Mouse (Mus musculus) ES-Bruce4 (cell line): ENCODE results near the gene Mvb12b. TPM values are rescaled to one million over a fixed set of nuclear protein-coding genes. Genes with fewer than 3 reads are reported as not detected.

Experiments
- H3K27ac ChIP-seq: 2 replicates; pipeline ENCODE4 v1.5.1; 2012; ENCODE audit warnings: low read length, inconsistent platforms; ENCODE audit not compliant: insufficient read depth
- H3K27me3 ChIP-seq: 2 replicates; pipeline ENCODE4 v1.6.1; 2012; ENCODE audit warnings: mild to moderate bottlenecking, low read length, inconsistent platforms; ENCODE audit not compliant: control insufficient read depth, poor library complexity, insufficient read depth, severe bottlenecking
- H3K36me3 ChIP-seq: 2 replicates; pipeline ENCODE4 v1.6.1; 2012; ENCODE audit warnings: inconsistent platforms, mild to moderate bottlenecking, low read length, moderate library complexity; ENCODE audit not compliant: control insufficient read depth, poor library complexity, insufficient read depth, severe bottlenecking
- H3K4me1 ChIP-seq: one replicate; pipeline ENCODE4 v1.8.1; 2011; ENCODE audit warnings: low read length; ENCODE audit not compliant: control insufficient read depth, insufficient read depth
- H3K4me3 ChIP-seq: 2 replicates; pipeline ENCODE4 v1.5.1; 2011; ENCODE audit warnings: low read depth, mild to moderate bottlenecking, low read length
- H3K9ac ChIP-seq: 2 replicates; pipeline ENCODE4 v1.6.1; 2012; ENCODE audit warnings: low read depth, mild to moderate bottlenecking, inconsistent platforms; ENCODE audit not compliant: poor library complexity, severe bottlenecking
- H3K9me3 ChIP-seq: replicated peaks from 2 replicates; pipeline ENCODE4 v1.6.1; 2012; ENCODE audit warnings: mild to moderate bottlenecking, low read length, inconsistent platforms; ENCODE audit not compliant: control insufficient read depth, poor library complexity, insufficient read depth, severe bottlenecking
- CTCF ChIP-seq: IDR thresholded peaks from one replicate; pipeline ENCODE4 v1.8.1; 2011; ENCODE audit warnings: low read depth, low read length
- EP300 ChIP-seq: IDR thresholded peaks from 2 replicates; pipeline ENCODE4 v1.6.1; 2011; ENCODE audit warnings: low read depth, low read length; ENCODE audit not compliant: insufficient read depth
- POLR2A ChIP-seq: IDR thresholded peaks from one replicate; pipeline ENCODE4 v1.8.1; 2011; ENCODE audit warnings: low read length; ENCODE audit not compliant: insufficient read depth
- polyA plus RNA-seq: library from polyadenylated mRNA; stranded (reverse); fragments of >200 nt; gene quantifications from 2 replicates; pipeline ENCODE4 v1.2.4, GENCODE M21; 2011; ENCODE audit warnings: low read depth; ENCODE audit not compliant: missing spikeins, insufficient read depth, insufficient read length

Mvb12b gene
- polyA plus RNA-seq, 1 experiment = 11.5 TPM

GRCm38 (mm10) chr2:33821677-33822607 lies 65.8 kb downstream of the Mvb12b start:
- Histone ChIP-seq H3K4me1 (no peaks in the 10 kb centered on the region), H3K27ac (no peak overlapping the region), H3K27me3 (no peaks in the 10 kb centered on the region), H3K36me3 (no peaks in the 10 kb centered on the region), H3K9ac (no peak overlapping the region), H3K4me3 (no peak overlapping the region), H3K9me3 (no peaks in the 10 kb centered on the region)
- TF ChIP-seq EP300 = peak; percentile 44; the same call in 1 of the 2 replicates
- TF ChIP-seq POLR2A = no peak
- peak; percentile 98 for TF ChIP-seq CTCF

GRCm38 (mm10) chr2:33820450-33820849 lies 67.3 kb downstream of the Mvb12b start:
- TF ChIP-seq EP300 = no peak
- no peak for TF ChIP-seq POLR2A
- no peak for TF ChIP-seq CTCF
- H3K9ac ChIP-seq = no peak overlapping the region
- H3K36me3 ChIP-seq = no peaks in the 10 kb centered on the region
- H3K27ac ChIP-seq = no peak overlapping the region
- H3K9me3 ChIP-seq = no peaks in the 10 kb centered on the region
- no peaks in the 10 kb centered on the region for H3K27me3 ChIP-seq
- H3K4me3 ChIP-seq = no peak overlapping the region
- no peaks in the 10 kb centered on the region for H3K4me1 ChIP-seq

- Histone ChIP-seq H3K4me3 (no peak overlapping the region), H3K9ac (no peak overlapping the region), H3K27me3 (no peaks in the 10 kb centered on the region), H3K27ac (no peak overlapping the region), H3K9me3 (no peaks in the 10 kb centered on the region), H3K36me3 (no peaks in the 10 kb centered on the region), H3K4me1 (no peaks in the 10 kb centered on the region)
- TF ChIP-seq POLR2A (no peak), CTCF (no peak), EP300 (no peak)
Observed at GRCm38 (mm10) chr2:33820037-33820436, 67.7 kb downstream of the Mvb12b start.

GRCm38 (mm10) chr2:33818385-33818784 lies 69.4 kb downstream of the Mvb12b start:
- Histone ChIP-seq H3K9me3 (no peaks in the 10 kb centered on the region), H3K4me1 (no peaks in the 10 kb centered on the region), H3K27me3 (no peaks in the 10 kb centered on the region), H3K36me3 (no peaks in the 10 kb centered on the region), H3K4me3 (no peak overlapping the region), H3K9ac (no peak overlapping the region), H3K27ac (no peak overlapping the region)
- TF ChIP-seq POLR2A (no peak), CTCF (no peak), EP300 (no peak)

GRCm38 (mm10) chr2:33817663-33818346 lies 69.9 kb downstream of the Mvb12b start:
- no peaks in the 10 kb centered on the region for H3K4me1 ChIP-seq
- no peak overlapping the region for H3K9ac ChIP-seq
- H3K27ac ChIP-seq = no peak overlapping the region

GRCm38 (mm10) chr2:33817080-33817479 lies 70.7 kb downstream of the Mvb12b start:
- Histone ChIP-seq H3K9me3 (no peaks in the 10 kb centered on the region), H3K4me1 (no peaks in the 10 kb centered on the region), H3K27me3 (no peaks in the 10 kb centered on the region), H3K9ac (no peak overlapping the region), H3K4me3 (no peak overlapping the region), H3K27ac (no peak overlapping the region), H3K36me3 (no peaks in the 10 kb centered on the region)
- TF ChIP-seq POLR2A = no peak
- no peak for TF ChIP-seq CTCF
- TF ChIP-seq EP300 = no peak

More at GRCm38 (mm10) chr2:33817663-33818346, 69.9 kb downstream of the Mvb12b start:
- Histone ChIP-seq H3K36me3 (no peaks in the 10 kb centered on the region), H3K9me3 (no peaks in the 10 kb centered on the region), H3K27me3 (no peaks in the 10 kb centered on the region), H3K4me3 (no peak overlapping the region)
- TF ChIP-seq CTCF (no peak), POLR2A (no peak), EP300 (no peak)
